Mouse (Mus musculus) liver, adult 2 months (tissue): ENCODE measurements around the gene Hoxd9.

Experiments used
- CTCF ChIP-seq: fragments of 200-500 bp; IDR thresholded peaks from 2 replicates; pipeline ENCODE4 v1.5.1; 2011; ENCODE audit warnings: low read depth, low read length, control low read depth
- POLR2A ChIP-seq: fragments of 200-500 bp; IDR thresholded peaks from 2 replicates; pipeline ENCODE4 v1.6.1; 2011; ENCODE audit warnings: low read length, control low read depth; ENCODE audit not compliant: insufficient read depth; ENCODE audit errors: extremely low read depth

DNA sequence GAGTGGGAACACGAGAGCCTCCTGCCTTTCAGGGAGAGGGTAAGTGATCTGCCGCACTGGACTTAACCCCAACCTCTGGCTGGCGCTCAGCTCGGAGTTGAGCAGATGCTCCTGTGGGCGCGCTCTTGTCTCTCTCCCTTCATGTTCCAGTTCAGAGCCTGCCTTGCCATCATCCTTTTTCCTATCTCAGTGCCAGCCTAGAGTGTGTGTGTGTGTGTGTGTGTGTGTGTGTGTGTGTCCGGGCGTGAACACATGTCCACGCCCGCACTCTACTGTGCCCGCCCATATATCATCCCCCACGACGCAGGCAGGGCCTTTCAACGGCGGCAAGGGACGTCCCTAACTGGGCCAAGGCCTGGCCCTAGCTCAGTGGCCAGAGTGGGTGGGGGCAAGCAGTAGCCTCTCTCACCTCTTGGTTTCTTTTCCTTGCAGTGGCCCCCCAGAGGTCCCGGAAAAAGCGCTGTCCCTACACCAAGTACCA, 14.0 kb upstream of the Hoxd9 start:
- TF ChIP-seq POLR2A, result no peak
- no peak for TF ChIP-seq CTCF
